Mouse (Mus musculus) gastrocnemius, postnatal 4 days (tissue): ENCODE measurements at regions not wholly inside any gene's neighbourhood (a gene's known extent, or its start where the extent isn't known, plus 50 kb on each side); places are given as distances from the start of the nearest gene placed in this dataset.

Source experiments
- DNase-seq, 2 experiments: peaks; one replicate each; pipeline ENCODE4 v3.0.0; 2021 to 2022; ENCODE audit warnings: low spot score in 2 of 2, mixed read lengths in 2 of 2

DNA sequence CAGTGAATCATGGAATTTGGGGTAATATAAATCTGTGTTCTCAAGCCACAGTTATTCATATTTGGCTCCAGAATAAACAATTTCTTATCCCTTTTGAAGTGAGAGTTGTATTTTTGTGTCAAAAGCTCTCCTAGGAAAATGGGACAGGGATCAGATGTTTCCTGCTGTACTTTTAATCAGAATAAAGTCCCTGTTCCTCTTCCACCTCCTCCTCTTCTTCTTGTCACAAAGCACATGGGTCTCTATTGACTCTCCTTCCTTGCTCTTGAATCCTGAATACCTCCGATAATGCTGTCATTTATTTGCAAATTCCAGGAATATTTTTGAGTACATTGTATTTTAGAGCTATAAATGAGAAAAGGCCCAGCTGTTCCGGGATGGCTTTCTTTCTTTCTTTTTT lies 732.3 kb upstream of the Chrm3 start:
- DNase-seq, result no peak
